Mouse (Mus musculus) central nervous system, embryonic 11.5 days (tissue): ENCODE measurements around the gene Olfr1095. TPM values are rescaled to one million over a fixed set of nuclear protein-coding genes. Genes with fewer than 3 reads are reported as not detected.

ENCODE experiments used
- polyA plus RNA-seq: library from polyadenylated mRNA; depleted of rRNA; stranded (reverse); fragments of >200 nt; gene quantifications from 2 replicates; pipeline ENCODE4 v1.2.3, GENCODE M21; 2012; rRNA removed

The Olfr1095 gene
- polyA plus RNA-seq: not detected in 2 replicates

GRCm38 (mm10) chr2:86851596-86851995 lies at the start of gene Olfr1095:
Gene Olfr1095, minus strand, starts transcription at chr2:86851696.

GRCm38 (mm10) chr2:86892116-86892515 lies 40.6 kb upstream of the Olfr1095 start, which contains the start of gene Olfr1097:
Gene Olfr1097, minus strand, starts transcription at chr2:86892216.

GRCm38 (mm10) chr2:86874702-86875101 lies 23.2 kb upstream of the Olfr1095 start, which contains the start of gene Gm13723:
Gene Gm13723, minus strand, starts transcription at chr2:86874802.

GRCm38 (mm10) chr2:86824363-86824762 lies 27.1 kb downstream of the Olfr1095 start, which contains the start of gene Olfr1094:
Gene Olfr1094, plus strand, starts transcription at chr2:86824663.

GRCm38 (mm10) chr2:86809918-86810317 lies 41.6 kb downstream of the Olfr1095 start, which contains the start of gene Olfr141:
Gene Olfr141, minus strand, starts transcription at chr2:86810018.

Other genes with a start within 250 kb of the Olfr1095 start
- gene Olfr1084, start 212.0 kb downstream of the Olfr1095 start, polyA plus RNA-seq: not detected in 2 replicates
- not detected in 2 replicates for gene Olfr1085, start 189.7 kb downstream of the Olfr1095 start, polyA plus RNA-seq
- gene Olfr1086, start 171.6 kb downstream of the Olfr1095 start, polyA plus RNA-seq: not detected in 2 replicates
- gene Olfr1087, start 153.3 kb downstream of the Olfr1095 start, polyA plus RNA-seq: not detected in 2 replicates
- not detected in 2 replicates for gene Olfr1089, start 118.0 kb downstream of the Olfr1095 start, polyA plus RNA-seq
- not detected in 2 replicates for gene Olfr1090, start 92.7 kb downstream of the Olfr1095 start, polyA plus RNA-seq
- gene Olfr1093, start 69.2 kb downstream of the Olfr1095 start, polyA plus RNA-seq: not detected in 2 replicates
- gene Olfr141, start 41.7 kb downstream of the Olfr1095 start, polyA plus RNA-seq: not detected in 2 replicates
- not detected in 2 replicates for gene Olfr1094, start 27.0 kb downstream of the Olfr1095 start, polyA plus RNA-seq
- gene Gm13723, start 23.1 kb upstream of the Olfr1095 start, polyA plus RNA-seq: not detected in 2 replicates
- not detected in 2 replicates for gene Olfr1097, start 40.5 kb upstream of the Olfr1095 start, polyA plus RNA-seq
- not detected in 2 replicates for gene Olfr1098, start 72.8 kb upstream of the Olfr1095 start, polyA plus RNA-seq
- not detected in 2 replicates for gene Olfr1099, start 109.0 kb upstream of the Olfr1095 start, polyA plus RNA-seq
- gene Olfr1100, start 128.3 kb upstream of the Olfr1095 start, polyA plus RNA-seq: not detected in 2 replicates
- not detected in 2 replicates for gene Olfr1101, start 139.5 kb upstream of the Olfr1095 start, polyA plus RNA-seq
- gene Olfr1102, start 146.7 kb upstream of the Olfr1095 start, polyA plus RNA-seq: not detected in 2 replicates
- gene Olfr1104, start 175.4 kb upstream of the Olfr1095 start, polyA plus RNA-seq: not detected in 2 replicates
- not detected in 2 replicates for gene Olfr1105, start 184.8 kb upstream of the Olfr1095 start, polyA plus RNA-seq
- gene Olfr1106, start 200.6 kb upstream of the Olfr1095 start, polyA plus RNA-seq: not detected in 2 replicates
- gene Olfr1107, start 224.1 kb upstream of the Olfr1095 start, polyA plus RNA-seq: not detected in 2 replicates
- not detected in 2 replicates for gene Olfr1109, start 244.3 kb upstream of the Olfr1095 start, polyA plus RNA-seq